Mouse (Mus musculus) liver, postnatal 0 days (tissue): ENCODE measurements around the gene Gm11020.

Experiments
- CTCF ChIP-seq: sonication (generic); IDR thresholded peaks from 2 replicates; pipeline ENCODE4 v1.5.1; 2016; ENCODE audit warnings: antibody characterized with exemption, low read depth
- EP300 ChIP-seq: IDR thresholded peaks from 2 replicates; pipeline ENCODE4 v1.6.1; 2016; ENCODE audit warnings: antibody characterized with exemption, low read depth, mild to moderate bottlenecking

- TF ChIP-seq CTCF (no peak), EP300 (no peak)
Measured at GRCm38 (mm10) chr8:104346706-104347105, 25.3 kb downstream of the Gm11020 start.
